Mouse (Mus musculus): ENCODE measurements around the gene Grasp.

Gene Grasp

GRCm38 (mm10) chr15:101228866-101229590, 5.0 kb downstream of the Grasp start:
- no peak for DNase-seq

GRCm38 (mm10) chr15:101230503-101230902, 6.5 kb downstream of the Grasp start:
- DNase-seq, result no peak

GRCm38 (mm10) chr15:101230995-101231647, 7.1 kb downstream of the Grasp start:
- no peak for DNase-seq

- no peak for DNase-seq
Measured at GRCm38 (mm10) chr15:101231648-101232180, 7.7 kb downstream of the Grasp start.

- no peak for DNase-seq
Measured at GRCm38 (mm10) chr15:101232607-101233006, 8.6 kb downstream of the Grasp start.

GRCm38 (mm10) chr15:101233183-101233582, 9.2 kb downstream of the Grasp start:
- no peak for DNase-seq

GRCm38 (mm10) chr15:101233641-101234275, 9.8 kb downstream of the Grasp start:
- DNase-seq, result no peak

GRCm38 (mm10) chr15:101234611-101235341, 10.8 kb downstream of the Grasp start:
- DNase-seq, result no peak

- DNase-seq, result no peak
Measured at GRCm38 (mm10) chr15:101235342-101235698, 11.3 kb downstream of the Grasp start.

GRCm38 (mm10) chr15:101235728-101236327, 11.8 kb downstream of the Grasp start:
- DNase-seq, result no peak

GRCm38 (mm10) chr15:101236878-101237277, 12.9 kb downstream of the Grasp start:
- DNase-seq, result peak; percentile 76

GRCm38 (mm10) chr15:101238885-101239511, 15.0 kb downstream of the Grasp start:
- DNase-seq, result peak; percentile 83

- no peak for DNase-seq
Measured at GRCm38 (mm10) chr15:101239821-101240220, 15.8 kb downstream of the Grasp start.

GRCm38 (mm10) chr15:101240799-101241204, 16.8 kb downstream of the Grasp start:
- peak; percentile 80 for DNase-seq

GRCm38 (mm10) chr15:101241236-101241635, 17.2 kb downstream of the Grasp start:
- no peak for DNase-seq

GRCm38 (mm10) chr15:101241853-101242252, 17.9 kb downstream of the Grasp start:
- no peak for DNase-seq

GRCm38 (mm10) chr15:101242645-101243044, 18.7 kb downstream of the Grasp start:
- peak; percentile 57 for DNase-seq

GRCm38 (mm10) chr15:101244012-101244411, 20.0 kb downstream of the Grasp start:
- DNase-seq, result no peak

GRCm38 (mm10) chr15:101246231-101247154, 22.5 kb downstream of the Grasp start:
- DNase-seq, result peak; percentile 99

- DNase-seq, result no peak
Measured at GRCm38 (mm10) chr15:101247155-101247498, 23.1 kb downstream of the Grasp start.

All from embryo, embryonic 11 days (tissue).